Mouse (Mus musculus) hindbrain, embryonic 14.5 days (tissue): ENCODE measurements at regions not wholly inside any gene's neighbourhood (a gene's known extent, or its start where the extent isn't known, plus 50 kb on each side); places are given as distances from the start of the nearest gene placed in this dataset.
A peak's percentile ranks its signal among the peaks of the same experiment; 100 is the strongest.

ENCODE experiments used
- ATAC-seq: fragments of 200-750 bp; cut with Nextera tagmentation; 2 replicates; pipeline ENCODE4 v1.8.0; 2017; ENCODE audit warnings: moderate number of reproducible peaks, mild to moderate bottlenecking, moderate TSS enrichment, moderate library complexity; ENCODE audit not compliant: low FRiP score
- DNase-seq: peaks from one replicate; pipeline ENCODE4 v3.0.0-alpha.2; 2015; ENCODE audit warnings: low spot score
- H3K27ac ChIP-seq: fragments of 300-500 bp; sonication (generic); 2 replicates; pipeline ENCODE4 v1.5.1; 2014; ENCODE audit warnings: mild to moderate bottlenecking, moderate library complexity
- H3K27me3 ChIP-seq: fragments of 300-500 bp; sonication (generic); 2 replicates; pipeline ENCODE4 v1.6.1; 2014; ENCODE audit warnings: mild to moderate bottlenecking, low read length, mixed read lengths; ENCODE audit not compliant: control insufficient read depth, insufficient read depth
- H3K36me3 ChIP-seq: fragments of 300-500 bp; sonication (generic); replicated peaks from 2 replicates; pipeline ENCODE4 v1.6.1; 2014; ENCODE audit not compliant: control insufficient read depth, insufficient read depth
- H3K4me1 ChIP-seq: fragments of 300-500 bp; sonication (generic); replicated peaks from 2 replicates; pipeline ENCODE4 v1.6.1; 2014; ENCODE audit warnings: antibody characterized with exemption, low read length, mixed read lengths; ENCODE audit not compliant: control insufficient read depth, insufficient read depth
- H3K4me2 ChIP-seq: fragments of 300-500 bp; sonication (generic); replicated peaks from 2 replicates; pipeline ENCODE4 v1.6.1; 2014; ENCODE audit warnings: mild to moderate bottlenecking, moderate library complexity
- H3K4me3 ChIP-seq: fragments of 300-500 bp; sonication (generic); replicated peaks from 2 replicates; pipeline ENCODE4 v1.5.1; 2014; ENCODE audit warnings: mild to moderate bottlenecking, low read length
- H3K9ac ChIP-seq: fragments of 300-500 bp; sonication (generic); 2 replicates; pipeline ENCODE4 v1.6.1; 2014
- H3K9me3 ChIP-seq: fragments of 300-500 bp; sonication (generic); 2 replicates; pipeline ENCODE4 v1.6.1; 2016; ENCODE audit warnings: low read length; ENCODE audit not compliant: control insufficient read depth
- WGBS: fragments of 180-500 bp; shearing (Covaris S2); extraction: QIAGEN DNeasy Blood & Tissue Kit; methylation state at CpG from one replicate; pipeline ENCODE4 v1.1.7; 2014; 5-methylcytosine and 5-hydroxymethylcytosine counted together

GRCm38 (mm10) chr12:109272101-109272500, 180.5 kb upstream of the Dlk1 start:
- DNase-seq (no peak), ATAC-seq (no peak)
- no peaks in the 10 kb centered on the region for H3K27me3 ChIP-seq
- WGBS: 86% methylated on average over 5 of the region's 5 CpGs
- H3K4me3 ChIP-seq: no peak overlapping the region
- H3K4me2 ChIP-seq: no peak overlapping the region
- H3K4me1 ChIP-seq: no peaks in the 10 kb centered on the region
- H3K9me3 ChIP-seq: no peaks in the 10 kb centered on the region
- no peaks in the 10 kb centered on the region for H3K36me3 ChIP-seq
- H3K9ac ChIP-seq: no peak overlapping the region
- H3K27ac ChIP-seq: no peak overlapping the region

- DNase-seq (no peak), ATAC-seq (no peak)
- H3K4me1 ChIP-seq: no peaks in the 10 kb centered on the region
- H3K36me3 ChIP-seq: no peaks in the 10 kb centered on the region
- no peak overlapping the region for H3K4me3 ChIP-seq
- H3K9ac ChIP-seq: no peak overlapping the region
- no peaks in the 10 kb centered on the region; the same call in 1 of the 2 replicates for H3K9me3 ChIP-seq
- H3K27ac ChIP-seq: no peak overlapping the region
- 31% methylated on average over 6 of the region's 6 CpGs for WGBS
- H3K4me2 ChIP-seq: no peak overlapping the region
- no peaks in the 10 kb centered on the region for H3K27me3 ChIP-seq
Observed at GRCm38 (mm10) chr12:109314850-109315249, 137.8 kb upstream of the Dlk1 start.

- H3K9me3 ChIP-seq: no peaks in the 10 kb centered on the region
- no peak for DNase-seq
- no peak overlapping the region for H3K4me3 ChIP-seq
- no peak overlapping the region for H3K27ac ChIP-seq
- H3K9ac ChIP-seq: no peak overlapping the region
- no peaks in the 10 kb centered on the region for H3K4me1 ChIP-seq
- no peak overlapping the region for H3K4me2 ChIP-seq
- WGBS: 57% methylated on average over 11 of the region's 11 CpGs
- no peaks in the 10 kb centered on the region for H3K36me3 ChIP-seq
- no peak for ATAC-seq
- H3K27me3 ChIP-seq: no peaks in the 10 kb centered on the region
Observed at GRCm38 (mm10) chr12:109325986-109326385, 126.6 kb upstream of the Dlk1 start.

DNA sequence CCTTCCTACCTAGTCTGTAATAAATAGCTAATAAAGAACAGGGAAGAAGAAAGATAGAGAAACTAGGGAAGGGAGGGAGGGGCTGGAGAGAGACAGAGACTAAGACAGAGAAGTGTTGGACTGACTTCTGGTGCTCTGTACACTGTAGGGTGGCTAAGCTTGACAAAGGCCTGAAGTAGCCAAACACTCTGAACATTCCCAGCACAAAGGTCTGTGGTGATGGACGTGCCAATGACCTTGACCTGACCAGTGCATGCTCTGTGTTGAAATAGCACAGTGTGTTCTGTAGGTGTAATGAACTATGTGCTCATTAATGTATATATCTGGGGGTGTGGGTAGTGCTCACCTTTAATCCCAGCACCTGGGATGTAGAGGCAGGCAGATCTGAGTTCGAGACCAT, 81.3 kb upstream of the Dlk1 start:
- Histone ChIP-seq H3K4me1 (no peaks in the 10 kb centered on the region), H3K36me3 (no peaks in the 10 kb centered on the region), H3K4me3 (no peak overlapping the region), H3K9ac (no peak overlapping the region), H3K27ac (no peak overlapping the region), H3K4me2 (no peak overlapping the region), H3K27me3 (no peaks in the 10 kb centered on the region), H3K9me3 (no peaks in the 10 kb centered on the region)
- ATAC-seq: no peak
- no peak for DNase-seq
- WGBS: 83% methylated on average over 2 of the region's 2 CpGs

GRCm38 (mm10) chr12:109385794-109386193, 66.8 kb upstream of the Dlk1 start:
- H3K4me3 ChIP-seq: no peak overlapping the region
- H3K27ac ChIP-seq: no peak overlapping the region
- 84% methylated on average over 5 of the region's 5 CpGs for WGBS
- H3K4me2 ChIP-seq: no peak overlapping the region
- no peak for ATAC-seq
- no peak overlapping the region for H3K9ac ChIP-seq
- H3K9me3 ChIP-seq: no peaks in the 10 kb centered on the region
- no peaks in the 10 kb centered on the region for H3K36me3 ChIP-seq
- DNase-seq: no peak
- H3K27me3 ChIP-seq: no peaks in the 10 kb centered on the region
- no peaks in the 10 kb centered on the region for H3K4me1 ChIP-seq

DNA sequence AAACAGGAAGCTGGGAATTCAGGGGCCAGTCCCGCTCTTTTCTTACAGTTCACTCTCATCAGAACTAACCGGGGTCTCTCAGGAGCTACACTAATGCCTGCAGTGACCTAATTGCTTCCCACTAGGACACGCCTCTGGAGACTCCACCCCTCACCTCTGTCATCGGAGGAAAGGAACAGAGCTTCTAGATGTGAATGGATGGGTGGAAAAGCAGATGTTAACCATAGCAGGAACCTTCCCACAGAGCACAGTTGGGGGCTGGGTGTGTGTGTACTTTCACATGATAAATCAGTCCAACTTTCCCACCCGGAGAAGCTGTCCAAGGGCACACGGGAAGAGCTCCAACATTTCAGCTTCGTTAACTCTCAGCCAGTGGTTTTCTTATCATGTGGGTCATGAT, 63.8 kb upstream of the Dlk1 start:
- H3K36me3 ChIP-seq: no peaks in the 10 kb centered on the region
- H3K27ac ChIP-seq: no peak overlapping the region
- no peak overlapping the region for H3K4me3 ChIP-seq
- DNase-seq (no peak), ATAC-seq (no peak)
- no peak overlapping the region for H3K9ac ChIP-seq
- H3K9me3 ChIP-seq: no peaks in the 10 kb centered on the region
- 60% methylated on average over 7 of the region's 7 CpGs for WGBS
- H3K4me2 ChIP-seq: no peak overlapping the region
- H3K4me1 ChIP-seq: peaks cover 9% of the 10 kb centered on the region
- H3K27me3 ChIP-seq: no peaks in the 10 kb centered on the region

GRCm38 (mm10) chr12:109390388-109390920, 62.2 kb upstream of the Dlk1 start:
- H3K4me2 ChIP-seq: no peak overlapping the region
- no peak overlapping the region for H3K9ac ChIP-seq
- peaks cover 18% of the 10 kb centered on the region for H3K4me1 ChIP-seq
- no peak for DNase-seq
- no peaks in the 10 kb centered on the region for H3K27me3 ChIP-seq
- H3K36me3 ChIP-seq: no peaks in the 10 kb centered on the region
- H3K9me3 ChIP-seq: no peaks in the 10 kb centered on the region
- H3K27ac ChIP-seq: no peak overlapping the region
- H3K4me3 ChIP-seq: no peak overlapping the region
- 95% methylated on average over 12 of the region's 12 CpGs for WGBS
- ATAC-seq: no peak

GRCm38 (mm10) chr12:109390978-109391377, 61.6 kb upstream of the Dlk1 start:
- WGBS: 85% methylated on average over 8 of the region's 8 CpGs
- H3K9ac ChIP-seq: no peak overlapping the region
- no peak overlapping the region for H3K27ac ChIP-seq
- no peaks in the 10 kb centered on the region for H3K36me3 ChIP-seq
- ATAC-seq (no peak), DNase-seq (no peak)
- no peak overlapping the region for H3K4me3 ChIP-seq
- H3K4me2 ChIP-seq: no peak overlapping the region
- no peaks in the 10 kb centered on the region for H3K9me3 ChIP-seq
- H3K27me3 ChIP-seq: no peaks in the 10 kb centered on the region
- peaks cover 18% of the 10 kb centered on the region for H3K4me1 ChIP-seq

DNA sequence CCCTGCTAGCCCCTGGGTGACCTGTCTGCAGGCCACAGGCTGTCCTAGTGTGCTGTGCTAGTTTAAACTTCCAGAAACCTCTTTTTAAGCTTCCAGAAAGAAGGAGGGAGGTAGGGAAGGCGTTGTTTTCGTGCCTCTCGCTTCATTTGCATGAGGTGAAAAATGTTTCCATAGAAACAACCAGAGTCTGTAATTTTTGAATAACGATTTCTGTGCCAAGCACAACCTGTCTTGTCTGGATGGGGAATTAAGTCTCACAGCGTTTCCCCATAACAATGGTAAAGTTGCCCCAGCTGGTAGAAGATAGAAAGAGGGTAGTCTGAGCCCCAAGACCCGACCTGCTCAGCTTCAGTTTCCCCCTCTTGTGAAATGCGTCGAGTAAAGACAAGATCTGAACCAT, 59.3 kb upstream of the Dlk1 start:
- no peaks in the 10 kb centered on the region for H3K9me3 ChIP-seq
- no peak overlapping the region for H3K4me3 ChIP-seq
- H3K36me3 ChIP-seq: no peaks in the 10 kb centered on the region
- H3K4me2 ChIP-seq: 0 out of 2 replicates have a peak overlapping the region, but pooled peaks have one; percentile 14
- DNase-seq: no peak
- peaks cover 22% of the 10 kb centered on the region for H3K4me1 ChIP-seq
- no peak for ATAC-seq
- H3K9ac ChIP-seq: no peak overlapping the region
- H3K27ac ChIP-seq: no peak overlapping the region
- no peaks in the 10 kb centered on the region for H3K27me3 ChIP-seq
- WGBS: 23% methylated on average over 8 of the region's 8 CpGs

DNA sequence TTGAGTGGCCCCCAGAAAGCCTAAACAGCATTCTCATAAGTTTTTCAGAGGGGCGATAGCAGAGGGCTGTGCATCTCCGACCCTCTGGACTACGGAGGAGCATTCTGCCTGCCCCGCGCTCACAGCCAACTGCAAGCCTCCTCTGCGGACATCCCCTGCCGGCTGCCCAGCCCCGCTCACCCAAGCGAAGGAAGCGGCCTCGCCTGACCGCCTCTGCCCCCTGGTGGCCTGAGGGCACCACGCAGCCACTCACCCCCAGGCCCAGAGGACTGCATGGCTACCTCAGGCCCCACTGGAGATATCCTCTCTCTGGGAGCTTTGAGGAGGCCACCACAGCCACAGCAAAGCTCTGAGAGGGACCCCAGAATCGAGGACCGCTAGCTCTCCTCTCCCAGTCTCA, 58.8 kb upstream of the Dlk1 start:
- Histone ChIP-seq H3K9ac (peak overlapping the region; percentile 24; the same call in 1 of the 2 replicates), H3K4me1 (peaks cover 23% of the 10 kb centered on the region), H3K4me2 (0 out of 2 replicates have a peak overlapping the region, but pooled peaks have one; percentile 14), H3K36me3 (no peaks in the 10 kb centered on the region), H3K9me3 (no peaks in the 10 kb centered on the region), H3K27ac (peak overlapping the region; percentile 11; the same call in 1 of the 2 replicates), H3K4me3 (no peak overlapping the region), H3K27me3 (no peaks in the 10 kb centered on the region)
- WGBS: 3% methylated on average over 15 of the region's 15 CpGs
- DNase-seq (peak; percentile 76), ATAC-seq (peak; percentile 32; the same call in 1 of the 2 replicates)
